Mouse (Mus musculus): Measurements from ENCODE around the gene Slc31a2. TPM values are rescaled to one million over a fixed set of nuclear protein-coding genes. Genes with fewer than 3 reads are reported as not detected.

Slc31a2 gene
- total RNA-seq, 4 experiments from 2014 or later, result 7.9 to 11.2 (median 9.4) TPM

DNA sequence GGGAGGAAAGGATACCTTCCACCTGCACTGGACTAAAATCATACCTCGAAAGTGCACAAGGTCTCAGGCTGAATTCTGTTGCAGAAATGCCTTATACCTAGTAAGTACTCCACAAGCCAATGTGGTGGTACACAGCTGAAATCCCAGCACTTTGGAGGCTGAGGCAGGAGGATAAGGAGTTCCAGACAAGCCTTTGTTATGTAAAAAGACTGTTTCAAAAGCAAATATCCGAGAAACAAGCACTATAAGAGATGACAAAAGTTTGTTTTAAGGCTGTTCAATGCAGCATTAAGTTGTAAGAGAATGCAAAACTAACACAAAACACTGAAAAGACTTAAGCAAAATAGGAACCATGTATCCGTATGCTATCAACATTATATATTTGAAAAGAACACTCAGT is 52.2 kb downstream of the Slc31a2 start:
- DNase-seq (ENCODE audit: low spot score in 2 of 2), result no peak

DNA sequence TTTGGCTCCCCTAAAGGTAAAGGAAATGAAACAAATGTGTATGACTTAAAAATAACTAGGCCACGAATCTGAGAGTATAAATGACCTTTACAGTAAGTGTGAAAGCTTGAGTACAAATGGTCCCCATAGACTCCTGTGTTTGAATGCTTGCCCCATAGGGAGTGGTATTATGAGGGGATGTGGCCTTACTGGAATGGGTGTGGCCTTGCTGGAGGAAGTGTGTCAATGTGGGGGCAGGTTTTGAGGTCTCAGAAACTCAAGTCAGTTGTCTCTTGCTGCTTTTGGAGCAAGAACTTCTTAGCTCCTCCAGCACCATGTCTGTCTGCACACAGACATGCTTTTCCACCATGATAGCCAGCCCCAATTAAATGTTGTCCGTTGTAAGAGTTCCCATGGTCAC is 54.1 kb downstream of the Slc31a2 start:
- DNase-seq (ENCODE audit: low spot score in 2 of 2), result no peak

DNA sequence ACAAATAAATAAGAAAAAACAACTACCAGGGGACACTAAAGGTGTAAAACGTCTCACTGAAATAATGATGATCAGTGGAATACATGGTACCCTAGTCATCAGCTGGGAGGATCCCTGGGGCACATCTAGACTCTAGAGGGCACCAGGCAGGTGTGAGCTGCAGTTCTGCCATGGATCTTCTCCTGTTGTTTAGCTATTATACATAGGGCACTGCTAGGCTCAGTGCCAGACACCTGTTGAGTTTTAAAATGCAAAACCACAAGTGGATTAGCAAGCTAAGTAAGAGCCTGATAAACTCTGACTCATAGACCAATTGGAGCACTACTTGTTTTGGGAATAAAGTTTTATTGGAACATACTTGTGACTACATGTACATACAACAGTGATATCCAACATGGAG is 55.9 kb downstream of the Slc31a2 start:
- no peak for DNase-seq (ENCODE audit: low spot score in 2 of 2)

DNA sequence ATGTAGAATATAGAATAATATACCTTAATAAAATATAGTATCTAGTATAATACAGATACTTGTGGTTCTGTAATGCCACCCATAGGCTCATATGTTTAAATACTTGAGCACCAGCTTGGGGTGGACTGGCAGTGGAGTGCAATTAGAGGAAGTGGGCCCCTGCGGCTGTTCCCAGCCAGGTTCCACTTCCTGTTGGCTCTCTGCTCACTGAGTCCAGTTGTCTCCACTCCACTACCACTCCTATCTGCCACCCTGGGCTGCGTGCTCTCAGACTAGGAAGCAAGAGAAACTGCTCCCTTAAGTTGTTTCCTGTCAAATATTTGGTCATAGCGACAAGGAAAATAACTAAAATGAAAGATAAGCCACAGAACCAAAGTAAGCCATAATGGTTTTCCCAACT is 60.3 kb downstream of the Slc31a2 start:
- DNase-seq (ENCODE audit: low spot score in 2 of 2), result no peak

DNA sequence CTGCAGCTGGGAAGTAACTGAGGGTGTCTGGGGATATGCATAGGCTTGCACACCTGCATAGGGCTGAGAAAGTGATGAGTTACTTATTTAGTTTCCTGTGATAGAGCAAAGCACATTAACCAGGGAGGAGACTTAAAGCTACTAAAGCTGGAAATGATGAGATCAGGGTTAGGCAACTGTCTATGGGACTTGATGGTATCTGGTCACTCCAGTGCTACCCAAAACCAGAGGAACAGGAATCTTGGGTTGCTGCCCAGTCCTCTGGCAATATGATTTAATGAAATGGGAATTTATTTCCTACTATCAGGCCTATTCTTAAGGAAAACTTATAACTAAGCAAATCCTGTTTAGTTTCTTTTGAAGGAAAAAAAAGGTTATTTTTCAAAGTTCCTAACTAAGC is 63.7 kb downstream of the Slc31a2 start:
- DNase-seq (ENCODE audit: low spot score in 2 of 2), result no peak

DNA sequence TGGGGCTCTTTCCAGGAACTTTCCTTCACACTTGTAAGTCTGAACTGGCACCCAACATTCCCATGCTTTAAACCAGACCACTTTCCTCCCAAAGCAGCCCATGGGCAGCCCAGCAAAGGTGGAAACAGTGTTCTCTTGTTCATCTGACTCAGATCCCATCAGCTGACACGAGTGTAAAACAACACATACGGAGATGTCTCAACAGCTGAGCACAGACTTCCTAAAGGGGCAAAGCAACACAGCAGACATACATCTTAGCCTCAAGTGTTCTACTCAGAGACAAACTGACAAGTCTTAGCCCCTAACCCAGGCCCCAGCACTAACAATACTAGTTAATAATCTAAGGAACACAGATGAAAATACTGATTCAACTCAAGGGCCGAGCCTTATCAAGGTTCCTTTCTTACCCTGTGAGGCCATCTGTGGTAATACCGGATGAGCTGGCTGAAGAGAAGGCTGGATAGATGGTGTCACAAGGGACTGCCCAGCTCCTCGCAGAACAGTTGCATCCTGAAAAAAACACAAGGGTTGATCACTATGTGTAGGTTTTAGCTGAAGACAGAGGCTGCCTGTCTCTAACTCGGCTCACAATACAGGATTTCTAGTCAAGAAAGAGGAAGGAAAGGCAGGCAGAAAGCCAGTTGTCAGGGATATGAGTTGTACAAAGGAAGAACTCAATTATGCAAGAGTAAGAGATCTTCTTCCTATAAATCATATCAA is 66.7 kb downstream of the Slc31a2 start:
- DNase-seq (ENCODE audit: low spot score in 2 of 2), result no peak

DNA sequence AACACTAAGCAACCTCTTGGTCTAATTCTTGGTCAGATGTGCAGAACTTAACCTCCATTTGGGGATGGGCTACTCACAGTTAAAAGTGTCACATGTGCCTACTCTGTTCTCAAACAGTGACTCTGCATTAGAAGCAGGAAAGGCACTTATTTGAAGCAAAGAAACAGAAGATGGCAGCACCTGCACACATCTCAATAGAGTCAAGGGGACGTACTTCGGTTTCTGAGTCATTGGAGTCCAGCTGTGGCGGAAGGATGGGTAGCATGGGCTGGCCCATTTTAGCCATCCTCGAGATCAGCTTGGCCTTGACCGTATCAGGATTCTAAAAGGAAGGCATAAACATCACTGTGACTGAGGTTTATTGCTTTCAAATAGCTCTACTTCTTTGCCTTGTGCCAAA is 69.6 kb downstream of the Slc31a2 start:
- DNase-seq (ENCODE audit: low spot score in 2 of 2), result no peak

DNA sequence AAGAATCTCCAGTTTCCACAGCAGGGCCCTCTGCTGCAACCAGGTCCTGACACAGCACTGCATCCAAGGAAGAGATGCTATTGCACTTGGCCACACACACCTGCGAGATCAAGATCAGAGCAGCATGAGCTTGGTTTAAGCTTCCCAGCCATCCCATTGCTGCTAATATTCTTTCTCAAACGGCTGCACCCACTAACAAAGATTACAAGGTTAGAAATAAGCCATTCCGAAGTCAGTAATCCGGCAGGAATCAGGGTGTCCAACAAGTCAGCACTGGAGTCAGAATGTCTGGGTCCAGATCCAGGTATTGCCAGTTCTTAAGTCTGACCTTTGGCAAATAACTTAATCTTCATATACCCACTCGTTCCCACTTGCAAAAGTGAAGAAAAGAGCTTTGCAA is 76.2 kb downstream of the Slc31a2 start:
- DNase-seq (ENCODE audit: low spot score in 2 of 2), result no peak

DNA sequence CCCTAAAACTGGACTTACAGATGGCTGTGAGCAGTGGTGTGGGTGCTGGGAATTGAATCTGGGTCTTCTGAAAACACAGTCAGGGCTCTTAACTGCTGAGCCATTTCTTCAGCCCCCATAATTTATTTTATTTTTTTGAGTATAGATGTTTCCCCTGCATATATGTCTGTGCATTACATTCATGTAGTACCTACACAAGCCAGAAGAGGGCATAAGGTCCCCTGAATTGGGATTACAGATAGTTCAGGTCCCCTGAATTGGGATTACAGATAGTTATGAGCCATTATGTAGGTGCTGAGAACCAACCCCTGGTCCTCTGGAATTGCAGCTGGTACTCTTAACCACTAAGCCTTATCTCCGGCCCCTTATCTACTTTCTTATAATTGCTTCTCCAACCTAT is 81.6 kb downstream of the Slc31a2 start:
- no peak for DNase-seq (ENCODE audit: low spot score in 2 of 2)

DNA sequence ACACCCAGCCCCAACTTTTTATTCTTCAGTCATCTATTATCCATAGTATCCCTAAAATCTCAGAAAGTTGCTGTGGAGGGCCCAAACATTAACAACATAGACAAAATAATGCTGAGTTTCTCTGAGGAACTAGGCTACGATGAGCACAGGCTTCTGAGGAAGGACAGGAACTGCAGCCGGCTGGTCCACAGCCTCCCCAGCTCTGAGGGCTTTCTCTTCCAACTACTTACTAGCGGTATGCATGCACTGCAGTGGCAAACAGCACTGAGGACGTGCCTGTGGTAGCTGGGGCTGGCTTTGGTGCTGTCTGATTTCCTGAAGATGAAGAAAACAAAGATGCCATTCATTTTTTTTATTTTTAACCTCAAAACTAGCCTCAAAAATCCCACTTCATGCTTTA is 83.5 kb downstream of the Slc31a2 start:
- DNase-seq (ENCODE audit: low spot score in 2 of 2), result no peak

DNA sequence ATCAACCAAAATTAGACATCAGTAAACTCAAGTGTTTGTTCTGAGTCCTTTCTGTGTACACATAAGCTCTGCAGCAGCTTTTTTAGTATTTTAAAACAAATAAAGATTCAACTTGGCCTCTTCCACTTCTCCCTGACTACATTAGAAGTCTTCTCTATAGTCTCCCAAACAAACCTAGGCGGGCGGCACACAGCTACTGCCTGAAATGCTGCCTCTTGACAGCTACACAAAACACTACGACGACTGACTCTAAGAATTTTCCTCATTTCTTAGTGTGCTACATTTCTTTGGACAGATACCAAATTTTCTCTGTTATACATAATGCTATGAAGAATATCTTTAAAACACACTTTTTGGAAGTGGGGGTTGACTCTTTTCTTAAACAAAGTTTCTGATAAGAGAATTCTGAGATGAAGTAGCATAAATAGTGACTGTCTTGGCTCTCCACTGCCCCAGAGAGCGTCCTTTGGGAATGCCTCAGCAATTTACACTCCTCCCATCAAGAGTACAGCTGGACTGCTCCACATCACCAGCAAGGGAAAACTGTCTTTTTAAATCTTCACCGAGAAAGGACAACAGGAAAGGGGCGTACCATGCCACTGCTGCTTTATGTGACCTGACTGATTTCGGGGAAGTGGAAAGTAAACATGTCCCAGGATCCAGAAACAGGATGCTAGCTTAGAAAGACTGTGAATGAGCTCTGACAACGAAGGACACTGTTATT is 85.4 kb downstream of the Slc31a2 start:
- DNase-seq (ENCODE audit: low spot score in 2 of 2), result no peak

Other genes starting within 250 kb of the Slc31a2 start
- not detected for gene Mup20, start 208.4 kb upstream of the Slc31a2 start, total RNA-seq (2022)
- gene Mup3, start 175.2 kb upstream of the Slc31a2 start, total RNA-seq (2022), result not detected
- not detected for gene Mup21, start 111.7 kb upstream of the Slc31a2 start, total RNA-seq (2022)
- 10 to 100 TPM; 20.7 to 27.1 (median 25.0) TPM for gene Zfp37, start 31.5 kb upstream of the Slc31a2 start, total RNA-seq (2022)
- gene Fkbp15, start 98.0 kb downstream of the Slc31a2 start, total RNA-seq (2022), result 10 to 100 TPM; 34.7 to 40.4 (median 38.3) TPM
- gene Slc31a1, start 98.2 kb downstream of the Slc31a2 start, total RNA-seq (2022), result 10 to 100 TPM; 12.1 to 13.9 (median 13.0) TPM
- gene Cdc26, start 146.1 kb downstream of the Slc31a2 start, total RNA-seq (2022), result 10 to 100 TPM; 47.8 to 58.0 (median 54.3) TPM
- 10 to 100 TPM; 11.4 to 13.8 (median 12.6) TPM for gene Prpf4, start 146.2 kb downstream of the Slc31a2 start, total RNA-seq (2022)
- not detected for gene Rnf183, start 172.7 kb downstream of the Slc31a2 start, total RNA-seq (2022)
- 10 to 100 TPM in 2 of 4 experiments, 1 to 10 TPM in 2; 9.1 to 11.4 (median 10.6) TPM for gene Wdr31, start 208.3 kb downstream of the Slc31a2 start, total RNA-seq (2022)
- gene Bspry, start 217.5 kb downstream of the Slc31a2 start, total RNA-seq (2022), result under 1 TPM in 3 of 4 experiments, not detected in 1; 0.32 to 0.61 (median 0.41) TPM
- gene Hdhd3, start 240.9 kb downstream of the Slc31a2 start, total RNA-seq (2022), result 1 to 10 TPM; 7.8 to 9.6 (median 9.5) TPM

Data from left cerebral cortex, adult 8-10 months (tissue).